Mouse (Mus musculus) liver, adult 2 months (tissue): ENCODE measurements at regions not wholly inside any gene's neighbourhood (a gene's known extent, or its start where the extent isn't known, plus 50 kb on each side); places are given as distances from the start of the nearest gene placed in this dataset.
A peak's percentile ranks its signal among the peaks of the same experiment; 100 is the strongest.

Experiments
- DNase-seq: peaks from one replicate; pipeline ENCODE4 v3.0.0-alpha.2; 2011; ENCODE audit warnings: low read depth, low spot score; ENCODE audit errors: extremely low read depth
- H3K27ac ChIP-seq: fragments of 200-500 bp; replicated peaks from 2 replicates; pipeline ENCODE4 v1.5.1; 2012; ENCODE audit warnings: low read depth, mild to moderate bottlenecking, control low read depth, inconsistent platforms, low read length; ENCODE audit not compliant: insufficient read depth
- H3K27me3 ChIP-seq: fragments of 200-500 bp; 2 replicates; pipeline ENCODE4 v1.6.1; 2012; ENCODE audit warnings: mild to moderate bottlenecking, moderate library complexity, low read length, inconsistent platforms; ENCODE audit not compliant: control insufficient read depth, insufficient read depth
- H3K36me3 ChIP-seq: fragments of 200-500 bp; 2 replicates; pipeline ENCODE4 v1.6.1; 2012; ENCODE audit warnings: low read length, inconsistent platforms; ENCODE audit not compliant: control insufficient read depth, insufficient read depth
- H3K4me1 ChIP-seq: fragments of 200-500 bp; 2 replicates; pipeline ENCODE4 v1.6.1; 2011; ENCODE audit warnings: low read length; ENCODE audit not compliant: control insufficient read depth, insufficient read depth
- H3K4me3 ChIP-seq: fragments of 200-500 bp; 2 replicates; pipeline ENCODE4 v1.5.1; 2011; ENCODE audit warnings: low read depth, mild to moderate bottlenecking, control low read depth, low read length, moderate library complexity; ENCODE audit not compliant: insufficient read depth
- H3K79me2 ChIP-seq: fragments of 200-500 bp; 2 replicates; pipeline ENCODE4 v1.6.1; 2012; ENCODE audit warnings: inconsistent platforms, mild to moderate bottlenecking, low read length, moderate library complexity; ENCODE audit not compliant: control insufficient read depth, insufficient read depth
- H3K9ac ChIP-seq: fragments of 200-500 bp; 2 replicates; pipeline ENCODE4 v1.6.1; 2012; ENCODE audit warnings: low read depth, mild to moderate bottlenecking, control low read depth, inconsistent platforms, low read length
- CTCF ChIP-seq: fragments of 200-500 bp; IDR thresholded peaks from 2 replicates; pipeline ENCODE4 v1.5.1; 2011; ENCODE audit warnings: low read depth, low read length, control low read depth
- POLR2A ChIP-seq: fragments of 200-500 bp; IDR thresholded peaks from 2 replicates; pipeline ENCODE4 v1.6.1; 2011; ENCODE audit warnings: low read length, control low read depth; ENCODE audit not compliant: insufficient read depth; ENCODE audit errors: extremely low read depth
- WGBS: fragments of 180-500 bp; shearing (Covaris S2); methylation state at CpG from one replicate; pipeline ENCODE4 v1.1.7; 2018; 5-methylcytosine and 5-hydroxymethylcytosine counted together

DNA sequence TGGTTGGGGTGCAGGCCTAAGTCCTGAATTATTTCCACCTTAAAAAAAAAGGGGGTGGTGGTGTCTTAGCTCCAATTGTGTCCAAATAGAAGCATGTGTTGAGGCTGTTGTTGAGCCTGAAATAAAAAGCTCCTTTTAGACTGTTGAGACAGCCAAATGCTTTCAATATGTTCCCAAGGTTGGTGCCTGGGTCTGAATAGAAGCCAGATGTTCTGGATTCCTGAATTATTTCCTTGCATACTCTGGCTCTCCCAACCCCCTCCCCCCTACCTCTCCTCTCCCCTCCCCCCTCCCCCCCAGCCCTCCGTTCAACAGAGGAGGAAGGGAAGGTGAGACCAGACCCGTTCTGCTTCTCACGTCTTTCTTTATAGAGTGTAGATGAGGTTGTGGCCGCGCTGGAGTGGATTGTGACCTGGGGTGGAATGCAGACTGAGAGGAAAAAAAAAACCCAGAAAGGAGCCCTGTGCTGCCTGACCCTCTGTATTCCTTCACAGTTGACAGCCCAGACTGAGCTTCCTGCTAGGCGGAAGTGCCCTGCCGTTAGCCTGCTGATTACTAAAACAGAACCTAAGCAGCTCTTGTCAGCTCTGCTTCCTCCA lies 50.9 kb upstream of the Ubash3b start:
- no peaks in the 10 kb centered on the region for H3K4me1 ChIP-seq
- no peak overlapping the region for H3K27ac ChIP-seq
- DNase-seq: peak; percentile 20
- H3K36me3 ChIP-seq: no peaks in the 10 kb centered on the region
- no peaks in the 10 kb centered on the region for H3K27me3 ChIP-seq
- no peak overlapping the region for H3K9ac ChIP-seq
- WGBS: 3% methylated on average over 7 of the region's 7 CpGs
- TF ChIP-seq CTCF: no peak
- TF ChIP-seq POLR2A: no peak
- H3K79me2 ChIP-seq: no peaks in the 10 kb centered on the region
- no peak overlapping the region for H3K4me3 ChIP-seq

DNA sequence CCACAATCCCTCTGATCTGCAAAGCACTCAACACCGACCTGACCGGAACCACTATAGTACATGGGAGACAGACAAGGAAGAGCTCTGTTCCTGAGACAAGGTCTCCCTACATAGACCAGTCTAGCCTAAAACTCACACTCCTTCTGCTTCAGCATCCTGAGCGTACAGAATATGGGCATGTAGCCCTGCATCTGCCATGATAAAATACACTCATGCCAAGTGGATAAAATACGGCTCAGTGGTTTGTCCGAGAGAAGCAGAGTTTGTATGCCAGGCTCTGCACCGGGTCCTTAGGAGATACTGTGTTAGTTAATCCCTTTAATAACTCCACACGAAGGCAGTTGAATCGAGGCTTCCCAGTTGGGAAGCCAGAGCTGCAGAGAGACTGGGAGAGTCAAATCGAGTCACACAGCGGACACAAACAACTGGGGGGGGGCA lies 50.4 kb upstream of the Ubash3b start:
- no peak for DNase-seq
- H3K9ac ChIP-seq: no peak overlapping the region
- TF ChIP-seq CTCF (no peak), POLR2A (no peak)
- no peaks in the 10 kb centered on the region for H3K27me3 ChIP-seq
- WGBS: 62% methylated on average over 10 of the region's 10 CpGs
- H3K4me3 ChIP-seq: no peak overlapping the region
- H3K4me1 ChIP-seq: no peaks in the 10 kb centered on the region
- no peak overlapping the region; the same call in 1 of the 2 replicates for H3K27ac ChIP-seq
- H3K36me3 ChIP-seq: no peaks in the 10 kb centered on the region
- H3K79me2 ChIP-seq: no peaks in the 10 kb centered on the region
